Mouse (Mus musculus): ENCODE data around the gene Klk1b3.
"Not testable (repeated sequence)": the region's sequence is repeated elsewhere in the genome, so short reads cannot be mapped to it uniquely, and the experiment has no call there.

The Klk1b3 gene

DNA sequence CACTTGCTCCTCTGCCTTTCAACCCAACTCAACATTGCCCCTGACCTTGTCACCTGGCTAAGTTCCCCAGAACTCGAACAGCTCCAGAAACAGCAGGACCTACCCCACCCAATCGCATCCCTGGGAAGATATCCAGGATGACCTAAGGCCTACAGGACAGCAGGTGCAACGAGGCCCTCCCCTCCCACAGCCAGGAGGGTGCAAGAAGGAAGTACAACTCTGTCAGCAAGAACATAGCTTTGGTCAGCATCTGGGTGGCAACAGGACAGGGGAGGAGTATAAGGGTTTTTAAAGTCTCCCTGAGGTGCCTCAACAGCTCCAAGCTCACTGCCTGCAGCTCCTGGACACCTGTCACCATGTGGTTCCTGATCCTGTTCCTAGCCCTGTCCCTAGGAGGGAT lies at the start of gene Klk1b3:
Klk1b3 (plus strand) TSS at position 301 of the 400 bp plus-strand sequence.
- DNase-seq (ENCODE audit: low spot score in 2 of 2), result no peak

DNA sequence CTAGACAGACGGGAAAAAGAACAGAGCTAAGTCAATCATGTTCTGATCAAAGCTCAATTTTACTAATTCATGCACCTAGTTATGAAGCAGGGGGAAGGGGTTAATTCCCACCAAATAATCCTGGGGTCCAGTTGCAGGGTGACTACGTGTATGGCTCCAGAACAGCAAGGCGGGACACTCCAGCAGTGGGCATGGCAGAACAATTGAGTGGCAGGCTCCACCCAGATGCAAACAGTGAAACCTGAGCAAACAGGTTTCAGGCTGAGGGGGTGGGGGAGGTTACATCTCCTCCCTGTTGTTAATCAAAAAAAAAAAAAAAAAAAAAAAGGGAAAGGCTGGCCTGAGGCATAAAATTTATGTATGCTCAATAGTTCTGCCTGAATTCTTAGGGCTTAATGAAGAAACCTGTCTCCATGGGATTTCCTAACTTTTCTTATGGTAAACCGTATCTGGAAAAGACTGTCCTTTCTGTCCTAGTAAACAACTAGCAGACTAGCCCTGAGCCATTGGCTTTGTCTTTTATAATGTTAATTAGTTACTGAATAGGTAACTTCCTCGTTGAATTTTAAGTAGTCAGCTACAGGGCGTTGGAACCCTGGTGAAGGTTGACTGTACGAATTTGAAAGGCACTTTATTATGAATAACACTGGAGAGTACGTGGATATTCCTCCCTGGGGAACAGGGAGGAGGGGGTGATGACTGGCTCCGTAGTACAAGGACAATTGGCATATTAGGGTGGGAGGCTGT lies 18.5 kb upstream of the Klk1b3 start:
- DNase-seq (ENCODE audit: low spot score in 2 of 2), result no peak

DNA sequence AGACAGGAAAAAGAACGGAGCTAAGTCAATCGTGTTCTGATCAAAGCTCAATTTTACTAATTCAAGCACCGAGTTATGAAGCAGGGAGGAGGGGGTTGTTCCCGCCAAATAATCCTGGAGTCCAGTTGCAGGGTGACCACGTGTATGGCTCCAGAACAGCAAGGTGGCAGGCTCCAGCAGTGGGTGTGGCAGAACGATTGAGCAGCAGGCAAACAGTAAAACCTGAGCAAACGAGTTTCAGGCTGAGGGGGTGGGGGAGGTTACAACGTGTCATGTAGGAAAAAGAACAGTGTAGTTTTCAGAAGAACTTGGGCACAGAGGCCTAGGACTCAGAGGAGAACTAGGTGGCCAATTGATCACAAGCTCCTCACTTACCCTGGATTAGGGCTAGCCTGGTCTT lies 11.5 kb upstream of the Klk1b3 start:
- not testable (repeated sequence) for DNase-seq (ENCODE audit: low spot score in 2 of 2)

DNA sequence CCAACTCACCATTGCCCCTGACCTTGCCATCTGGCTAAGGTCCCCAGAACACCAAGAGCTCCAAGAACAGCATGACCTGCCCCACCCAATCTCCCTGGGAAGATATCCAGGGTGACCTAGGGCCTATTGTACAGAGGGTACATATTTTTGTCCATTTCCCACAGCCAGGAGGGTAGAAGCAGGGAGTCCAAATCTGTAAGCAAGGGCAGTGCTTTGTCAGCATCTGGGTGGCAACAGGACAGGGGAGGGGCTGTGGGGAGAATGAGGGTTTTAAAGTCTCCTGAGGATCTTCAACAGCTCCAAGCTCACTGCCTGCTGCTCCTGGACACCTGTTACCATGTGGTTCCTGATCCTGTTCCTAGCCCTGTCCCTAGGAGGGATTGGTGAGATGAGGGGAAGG lies 10.1 kb upstream of the Klk1b3 start, which contains the start of gene Klk1b24:
Klk1b24 (plus strand) TSS at position 301 of the 400 bp plus-strand sequence.
- not testable (repeated sequence) for DNase-seq (ENCODE audit: low spot score in 2 of 2)

DNA sequence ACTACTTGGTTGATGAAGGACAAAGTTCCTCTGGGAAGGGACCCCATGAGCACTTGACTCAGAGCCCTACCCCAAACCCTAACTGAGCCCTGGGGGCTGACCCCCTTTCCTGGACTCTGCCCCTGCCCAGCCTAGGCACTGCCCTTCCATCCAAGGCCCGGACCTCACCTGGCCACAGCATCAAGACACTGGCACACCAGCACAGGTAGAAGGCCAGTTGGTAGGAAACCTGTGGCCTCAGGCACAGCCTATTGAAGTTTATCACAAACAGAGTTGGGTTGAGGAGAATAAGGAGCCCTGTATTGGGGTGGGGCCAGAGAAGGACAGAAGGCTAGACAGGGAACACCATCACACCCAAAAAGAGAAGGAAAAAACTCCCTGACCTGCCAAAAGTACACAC lies 4.5 kb upstream of the Klk1b3 start:
- DNase-seq (ENCODE audit: low spot score in 2 of 2), result not testable (repeated sequence)

DNA sequence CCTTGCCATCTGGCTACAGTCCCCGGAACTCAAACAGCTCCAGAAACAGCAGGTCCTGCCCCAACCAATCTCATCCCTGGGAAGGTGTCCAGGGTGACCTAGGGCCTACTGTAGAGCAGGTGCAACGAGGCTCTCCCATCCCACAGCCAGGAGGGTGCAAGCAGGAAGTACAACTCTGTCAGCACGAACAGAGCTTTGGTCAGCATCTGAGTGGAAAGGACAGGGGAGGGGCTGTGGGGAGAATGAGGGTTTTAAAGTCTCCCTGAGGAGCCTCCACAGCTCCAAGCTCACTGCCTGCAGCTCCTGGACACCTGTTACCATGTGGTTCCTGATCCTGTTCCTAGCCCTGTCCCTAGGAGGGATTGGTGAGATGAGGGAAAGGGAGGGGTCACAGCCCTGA lies 9.1 kb downstream of the Klk1b3 start, which contains the start of gene Klk1b4:
Klk1b4 (plus strand) TSS at position 301 of the 400 bp plus-strand sequence.
- DNase-seq (ENCODE audit: low spot score in 2 of 2), result not testable (repeated sequence)

DNA sequence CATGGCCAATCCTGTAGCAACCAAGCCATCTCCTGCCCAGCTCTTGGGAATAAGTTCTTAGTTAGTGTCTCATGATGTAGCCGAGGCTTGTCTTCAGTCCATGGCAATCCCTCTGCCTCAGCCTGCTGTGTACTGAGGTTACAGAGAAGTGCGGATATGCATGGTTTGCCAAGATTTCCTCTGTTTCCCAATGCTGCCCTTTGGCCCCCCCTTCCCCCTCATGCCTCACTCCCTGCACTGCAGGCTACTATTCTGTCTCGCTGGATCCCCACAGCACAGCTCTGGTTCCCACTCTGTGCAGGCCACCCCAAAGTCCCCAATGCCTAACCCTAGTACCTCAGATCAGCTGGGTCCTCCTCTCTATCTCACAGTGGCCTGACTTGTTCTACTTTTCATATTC lies 10.3 kb downstream of the Klk1b3 start:
- no peak for DNase-seq (ENCODE audit: low spot score in 2 of 2)

DNA sequence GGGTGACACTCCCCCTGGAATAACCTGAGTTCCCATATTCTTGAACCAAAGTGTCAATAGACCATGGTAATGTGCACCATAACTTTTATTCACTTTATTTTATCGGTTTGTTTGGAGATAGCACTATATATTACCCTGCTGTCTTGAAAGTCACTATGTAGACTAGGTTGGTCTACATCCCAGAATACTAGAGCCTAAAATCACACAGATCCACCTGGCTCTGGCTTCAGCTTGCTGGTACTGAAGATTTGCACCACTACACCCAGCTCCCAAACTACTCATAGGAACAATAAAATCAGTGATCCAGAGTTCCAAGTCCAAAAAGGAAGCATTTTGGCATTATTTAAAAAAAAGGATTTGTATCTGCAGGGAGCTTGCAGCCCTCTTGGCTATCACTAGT lies 17.7 kb downstream of the Klk1b3 start, which contains the start of gene Klk1b5:
Klk1b5 (plus strand) TSS at position 301 of the 400 bp plus-strand sequence.
- DNase-seq (ENCODE audit: low spot score in 2 of 2), result no peak

DNA sequence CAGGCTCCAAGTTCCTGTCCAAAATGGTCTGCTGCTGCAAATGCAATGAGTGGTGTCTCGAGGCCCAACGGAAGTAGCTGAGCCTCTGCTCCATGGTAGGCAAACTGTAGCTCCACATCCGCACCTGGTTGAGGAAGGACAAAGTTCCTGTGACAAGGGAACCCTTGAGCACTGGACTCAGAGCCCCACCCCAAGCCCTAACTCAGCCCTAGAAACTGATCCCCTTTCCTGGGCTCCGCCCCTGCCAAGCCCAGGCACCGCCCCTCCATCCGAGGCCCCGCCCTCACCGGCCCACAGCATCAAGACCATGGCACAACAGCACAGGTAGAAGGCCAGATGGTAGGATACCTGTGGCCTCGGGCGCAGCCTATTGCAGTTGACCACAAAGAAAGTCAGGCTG lies 23.6 kb downstream of the Klk1b3 start:
- not testable (repeated sequence) for DNase-seq (ENCODE audit: low spot score in 2 of 2)

DNA sequence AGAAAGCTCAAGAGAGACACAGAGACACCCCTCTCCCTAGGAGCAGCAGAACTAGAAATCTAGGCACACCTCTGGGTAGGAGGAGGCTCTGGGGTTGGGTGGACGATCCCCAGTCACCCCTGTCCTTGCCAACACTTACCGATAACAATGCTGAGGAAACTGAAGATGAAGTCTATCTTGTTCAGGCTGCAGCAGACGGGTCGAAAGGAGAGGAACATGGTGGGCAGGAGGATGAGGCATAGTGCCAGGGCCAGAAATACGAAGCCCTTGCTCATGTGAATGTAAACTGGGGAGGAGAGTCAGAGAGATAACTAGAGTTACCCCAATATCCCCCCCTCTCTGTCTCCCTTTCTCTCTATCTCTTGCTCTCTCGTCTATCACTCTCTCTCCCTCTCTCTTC lies 24.3 kb downstream of the Klk1b3 start:
- not testable (repeated sequence) for DNase-seq (ENCODE audit: low spot score in 2 of 2)

DNA sequence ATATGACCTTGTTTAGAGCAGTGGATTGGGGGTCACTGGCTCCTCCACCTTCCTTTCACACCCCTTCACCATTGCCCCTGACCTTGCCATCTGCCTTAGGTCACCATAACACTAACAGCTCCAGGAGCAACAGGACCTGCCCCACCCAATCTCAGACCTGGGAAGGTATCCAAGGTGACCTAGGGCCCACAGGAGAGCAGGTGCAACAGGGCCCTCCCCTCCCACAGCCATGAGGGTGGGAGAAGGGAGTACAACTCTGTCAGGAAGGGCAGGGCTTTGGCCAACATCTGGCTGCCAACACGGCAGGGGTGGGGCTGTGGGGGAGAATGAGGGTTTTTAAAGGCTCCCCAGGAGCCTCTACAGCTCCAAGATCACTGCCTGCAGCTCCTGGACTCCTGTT lies 27.1 kb downstream of the Klk1b3 start, which contains the start of gene Klk1:
Klk1 (plus strand) TSS at position 285 of the 400 bp plus-strand sequence.
- no peak for DNase-seq (ENCODE audit: low spot score in 2 of 2)

DNA sequence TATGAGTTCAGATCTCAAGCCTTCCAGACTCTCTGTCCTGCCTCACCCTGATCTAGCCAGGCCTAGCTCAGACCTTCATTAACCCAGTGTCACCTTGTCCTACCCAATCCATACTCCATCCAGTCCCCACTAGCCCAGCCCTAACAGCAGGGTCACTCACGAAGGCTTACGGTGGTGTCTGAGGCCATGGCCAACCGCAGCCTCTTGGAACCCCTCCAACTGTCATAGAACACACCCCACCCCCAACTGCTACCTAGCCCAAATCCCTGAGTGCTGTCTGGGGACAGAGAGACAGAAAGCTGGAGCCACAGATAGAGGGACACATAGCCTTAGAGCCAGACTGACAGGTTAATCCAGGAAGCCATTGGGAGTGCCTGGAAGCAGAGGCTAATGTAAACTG lies 37.9 kb downstream of the Klk1b3 start, which contains the start of gene Gm36864:
Gm36864 (plus strand) TSS at position 269 of the 400 bp plus-strand sequence.
- DNase-seq (ENCODE audit: low spot score in 2 of 2), result no peak

DNA sequence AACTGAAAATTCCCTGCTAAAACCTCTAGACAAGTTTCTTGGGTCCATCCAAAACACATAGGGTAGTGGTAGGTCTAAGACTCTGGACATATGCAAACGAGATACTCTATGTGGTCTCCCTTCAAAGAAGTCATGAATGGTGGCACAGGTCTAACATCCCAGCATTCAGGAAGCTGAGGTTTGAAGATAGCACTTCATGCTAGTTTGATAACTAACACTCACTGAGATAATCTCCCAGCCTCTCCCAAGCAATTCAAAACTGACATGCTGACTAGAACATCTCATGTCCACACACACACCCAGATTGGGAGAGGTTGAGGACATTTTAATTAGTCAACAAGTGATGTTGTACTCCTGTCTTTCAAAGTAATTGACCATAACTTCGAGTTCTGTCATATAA lies 41.9 kb downstream of the Klk1b3 start:
- DNase-seq (ENCODE audit: low spot score in 2 of 2), result no peak

DNA sequence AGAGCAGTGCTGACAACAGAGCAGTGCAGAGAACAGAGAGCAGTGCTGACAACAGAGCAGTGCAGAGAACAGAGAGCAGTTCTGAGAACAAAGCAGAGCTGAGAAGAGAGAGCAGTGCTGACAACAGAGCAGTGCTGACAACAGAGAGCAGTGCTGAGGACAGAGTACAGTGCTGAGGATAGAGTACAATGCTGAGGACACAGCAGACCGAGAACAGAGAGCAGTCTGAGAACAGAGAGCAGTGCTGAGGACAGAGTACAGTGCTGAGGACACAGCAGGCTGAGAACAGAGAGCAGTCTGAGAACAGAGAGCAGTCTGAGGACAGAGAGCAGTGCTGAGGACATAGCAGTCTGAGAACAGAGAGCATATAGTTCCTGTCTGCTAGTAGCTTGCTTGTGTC lies 42.7 kb downstream of the Klk1b3 start:
- DNase-seq (ENCODE audit: low spot score in 2 of 2), result no peak

DNA sequence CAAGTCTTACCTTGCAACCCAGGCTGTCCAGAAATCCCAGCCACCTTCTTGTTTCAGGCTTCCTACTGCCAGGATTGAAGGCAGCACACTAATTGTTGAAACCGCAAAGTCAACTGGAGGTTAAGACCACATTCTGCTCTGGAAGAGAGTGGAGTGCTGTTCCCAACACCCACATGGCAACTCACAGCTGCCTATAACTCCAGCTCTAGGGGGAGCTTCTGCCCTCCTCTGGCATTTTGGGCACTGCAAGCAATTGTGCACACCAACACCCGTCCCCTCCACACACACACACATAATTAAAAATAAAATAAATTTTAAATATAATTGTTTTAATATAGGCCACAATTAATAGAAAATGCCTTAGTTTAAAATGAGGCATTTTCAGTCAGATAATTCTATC lies 43.2 kb downstream of the Klk1b3 start:
- DNase-seq (ENCODE audit: low spot score in 2 of 2), result no peak

DNA sequence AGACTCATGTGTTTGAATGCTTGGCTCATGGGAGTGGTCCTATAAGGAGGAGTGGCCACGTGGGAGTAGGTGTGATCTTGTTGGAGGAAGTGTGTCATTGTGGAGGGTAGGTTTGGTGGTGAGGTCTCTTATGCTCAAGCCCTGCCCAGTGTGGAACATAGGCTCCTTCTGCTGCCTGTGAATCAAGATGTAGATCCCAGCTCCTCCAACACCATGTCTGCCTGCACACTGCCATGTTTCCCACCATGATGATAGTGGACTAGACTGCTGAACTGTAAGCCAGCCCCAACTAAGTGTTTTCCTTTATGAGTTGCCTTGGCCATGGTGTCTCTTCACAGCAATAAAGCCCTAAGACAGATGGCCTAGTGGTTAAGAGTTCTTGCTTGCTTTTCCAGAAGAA lies 46.1 kb downstream of the Klk1b3 start:
- DNase-seq (ENCODE audit: low spot score in 2 of 2), result no peak

DNA sequence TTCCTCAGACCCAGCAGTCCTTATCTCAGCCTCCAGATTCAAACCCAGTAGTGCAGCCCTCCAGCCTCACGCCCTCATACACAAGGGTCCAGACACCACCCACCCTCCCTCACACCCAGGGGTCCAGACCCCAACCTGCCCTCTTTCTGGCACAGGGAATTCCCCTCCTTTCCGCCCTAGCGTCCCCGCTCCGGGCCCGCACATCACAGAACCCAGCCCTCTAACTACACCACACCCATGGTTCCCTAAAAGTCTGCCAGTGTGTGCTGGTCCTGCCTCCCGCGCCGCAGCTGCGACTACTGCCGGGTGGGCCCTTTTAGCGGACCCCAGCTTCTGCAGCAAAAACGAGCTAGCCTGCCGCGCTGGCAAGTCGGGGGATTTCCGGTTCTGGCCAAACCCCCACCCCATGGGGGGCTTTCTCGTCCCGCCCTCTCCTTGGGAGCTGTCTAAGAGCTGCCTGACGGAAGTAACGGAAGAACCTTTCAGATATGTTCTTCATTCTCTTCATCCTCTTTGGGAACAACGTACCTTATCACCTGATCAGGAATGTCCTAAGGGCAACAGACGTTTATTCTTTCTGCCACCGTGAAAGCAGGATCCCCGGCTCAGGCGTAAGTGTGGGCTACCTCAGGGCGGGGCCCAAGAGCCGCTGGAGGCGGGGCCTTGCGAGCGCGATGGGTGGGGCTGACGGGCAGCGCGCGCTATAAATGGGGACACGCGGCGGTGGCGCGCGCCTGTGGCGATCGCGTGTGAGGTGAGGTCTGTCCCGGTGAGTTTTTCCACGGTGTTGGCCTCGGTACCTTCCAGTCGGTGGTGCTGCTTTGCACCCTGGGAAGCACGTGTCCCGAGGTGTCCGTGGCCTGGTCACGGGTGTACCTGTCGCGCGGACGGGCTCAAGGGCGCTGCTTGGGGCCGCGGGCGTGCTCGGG lies 48.3 kb downstream of the Klk1b3 start, which contains the start of the genes 1700028J19Rik and 2410002F23Rik:
1700028J19Rik (minus strand) TSS at position 641 of the 929 bp plus-strand sequence.
2410002F23Rik (plus strand) TSS at position 668 of the 929 bp plus-strand sequence.
- peak; percentile 92 to 93 for DNase-seq (ENCODE audit: low spot score in 2 of 2)

DNA sequence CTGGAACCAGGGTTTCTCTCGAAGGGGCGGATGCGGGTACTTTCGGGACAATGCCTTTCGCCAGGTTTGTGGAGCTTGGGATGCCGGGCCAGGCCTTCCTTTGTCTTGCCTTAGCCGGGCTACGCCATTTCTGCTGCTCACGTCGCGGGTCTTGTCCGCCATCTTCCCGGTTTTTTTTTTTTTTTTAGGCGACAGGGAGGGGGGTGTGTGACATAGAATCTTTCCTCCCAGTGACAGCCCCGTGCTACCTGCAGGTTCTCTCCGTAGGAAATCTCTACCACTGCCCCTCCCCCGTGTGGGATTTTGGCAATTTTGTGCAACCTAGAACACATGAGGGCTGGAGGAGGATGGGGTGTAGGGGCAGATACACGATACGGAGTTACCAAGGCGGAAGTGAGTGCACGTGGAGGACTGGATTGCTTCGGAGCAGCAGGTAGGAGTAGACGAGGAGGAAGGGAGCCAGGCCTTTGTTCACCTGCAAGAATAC lies 49.0 kb downstream of the Klk1b3 start:
- no peak for DNase-seq (ENCODE audit: low spot score in 2 of 2)

DNA sequence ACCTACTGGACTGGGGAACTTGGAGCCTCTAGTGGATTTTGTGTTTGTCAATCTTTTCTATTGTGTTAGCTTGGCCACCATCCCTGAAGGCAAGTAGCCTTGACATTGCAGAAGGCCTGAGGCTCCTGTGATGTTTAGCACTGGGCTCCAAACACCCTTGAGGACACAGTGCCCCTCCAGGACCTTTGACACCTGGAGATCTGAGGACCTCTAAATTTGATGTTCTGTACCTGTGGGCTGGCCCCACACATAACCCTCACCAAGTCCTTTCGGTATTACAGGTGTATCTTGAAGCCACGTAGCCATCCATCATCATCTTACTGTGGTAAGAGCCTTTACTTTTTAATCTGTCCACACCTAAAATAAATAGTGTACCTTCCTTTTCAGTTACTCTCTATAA lies 50.0 kb downstream of the Klk1b3 start:
- DNase-seq (ENCODE audit: low spot score in 2 of 2), result no peak

DNA sequence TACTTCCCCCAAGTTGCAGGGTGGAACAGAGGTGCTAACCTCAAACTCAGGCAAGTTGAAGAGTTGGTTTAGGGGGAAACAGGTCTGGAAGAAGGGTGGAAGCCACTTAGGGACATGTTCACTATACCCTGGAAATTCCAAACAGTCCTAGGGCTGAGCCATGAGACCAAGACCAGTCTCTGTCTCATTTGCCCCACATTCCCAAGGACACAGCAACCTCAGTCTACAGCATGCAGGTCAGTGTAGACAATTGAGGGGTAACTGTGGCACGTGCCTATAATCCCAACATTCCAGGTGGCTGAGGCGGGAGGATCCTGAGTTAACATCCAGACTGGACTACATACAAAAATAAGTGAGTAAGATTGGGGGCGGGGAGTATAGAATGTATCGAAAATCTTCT lies 51.3 kb downstream of the Klk1b3 start:
- no peak for DNase-seq (ENCODE audit: low spot score in 2 of 2)

DNA sequence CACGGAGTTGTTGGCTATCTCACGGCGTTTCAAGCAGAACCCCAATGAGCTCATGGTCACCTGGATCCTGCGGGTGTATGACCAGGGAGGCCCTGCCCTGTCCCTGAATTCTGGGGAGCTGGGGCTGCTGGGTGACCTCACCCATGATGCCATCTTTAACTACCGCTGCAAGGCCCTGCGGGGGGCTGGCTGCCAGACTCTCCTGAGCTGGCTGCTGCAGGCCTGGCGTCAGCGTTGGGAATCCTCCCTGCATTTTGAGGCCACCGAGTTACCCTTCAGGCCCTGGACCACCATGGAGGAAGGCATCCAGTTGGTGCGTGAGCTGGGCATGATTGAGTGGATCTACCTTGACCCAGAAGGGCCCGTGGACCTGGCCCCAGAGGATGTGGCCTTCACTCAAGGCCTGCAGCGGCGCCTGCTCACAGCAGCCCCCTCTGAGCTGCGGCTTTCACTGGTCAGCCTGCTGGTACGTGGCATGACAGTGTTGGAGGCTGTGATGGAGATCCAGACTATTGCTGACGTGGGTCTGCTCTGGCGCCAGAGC lies 52.8 kb downstream of the Klk1b3 start:
- not testable (repeated sequence) for DNase-seq (ENCODE audit: low spot score in 2 of 2)

All from natural killer cell, adult 2 months (primary cell).